Mouse (Mus musculus) lung, embryonic 14.5 days (tissue): ENCODE measurements around the gene Urad. TPM values are rescaled to one million over a fixed set of nuclear protein-coding genes. Genes with fewer than 3 reads are reported as not detected.
A peak's percentile ranks its signal among the peaks of the same experiment; 100 is the strongest.

Experiments used
- ATAC-seq: fragments of 200-750 bp; cut with Nextera tagmentation; 2 replicates; pipeline ENCODE4 v1.8.0; 2017; ENCODE audit warnings: mild to moderate bottlenecking, moderate TSS enrichment, moderate library complexity; ENCODE audit not compliant: insufficient read depth
- DNase-seq: peaks from one replicate; pipeline ENCODE4 v3.0.0-alpha.2; 2015
- H3K27ac ChIP-seq: fragments of 300-500 bp; sonication (generic); 2 replicates; pipeline ENCODE4 v1.5.1; 2014; ENCODE audit warnings: low read depth, mild to moderate bottlenecking, moderate library complexity
- H3K27me3 ChIP-seq: fragments of 300-500 bp; sonication (generic); 2 replicates; pipeline ENCODE4 v1.6.1; 2014; ENCODE audit warnings: low read length, control low read depth; ENCODE audit not compliant: insufficient read depth
- H3K36me3 ChIP-seq: fragments of 300-500 bp; sonication (generic); 2 replicates; pipeline ENCODE4 v1.6.1; 2014; ENCODE audit warnings: control low read depth; ENCODE audit not compliant: insufficient read depth
- H3K4me1 ChIP-seq: fragments of 300-500 bp; sonication (generic); 2 replicates; pipeline ENCODE4 v1.6.1; 2014; ENCODE audit warnings: antibody characterized with exemption, control low read depth; ENCODE audit not compliant: insufficient read depth
- H3K4me2 ChIP-seq: fragments of 300-500 bp; sonication (generic); 2 replicates; pipeline ENCODE4 v1.6.1; 2014; ENCODE audit warnings: mild to moderate bottlenecking
- H3K4me3 ChIP-seq: fragments of 300-500 bp; sonication (generic); 2 replicates; pipeline ENCODE4 v1.5.1; 2014; ENCODE audit warnings: low read depth, low read length
- H3K9ac ChIP-seq: fragments of 300-500 bp; sonication (generic); 2 replicates; pipeline ENCODE4 v1.6.1; 2014
- H3K9me3 ChIP-seq: fragments of 300-500 bp; sonication (generic); 2 replicates; pipeline ENCODE4 v1.6.1; 2016; ENCODE audit warnings: low read depth, low read length, control low read depth
- CTCF ChIP-seq: IDR thresholded peaks from 2 replicates; pipeline ENCODE4 v1.5.1; 2016; ENCODE audit warnings: antibody characterized with exemption, low read depth
- WGBS: fragments of 180-500 bp; shearing (Covaris S2); extraction: QIAGEN DNeasy Blood & Tissue Kit; methylation state at CpG from one replicate; pipeline ENCODE4 v1.1.7; 2014; 5-methylcytosine and 5-hydroxymethylcytosine counted together
- polyA plus RNA-seq: library from polyadenylated mRNA; unstranded; fragments of >200 nt; fragmentation: Nextera tagmentation; extraction: Ambion mirVana; gene quantifications from 2 replicates; pipeline ENCODE4 v1.2.1, GENCODE M21; 2014

The Urad gene
- polyA plus RNA-seq, 1 experiment from 2014 or later = not detected

GRCm38 (mm10) chr5:147305856-147306637, 16.2 kb downstream of the Urad start:
- no peak overlapping the region for H3K27ac ChIP-seq

DNA sequence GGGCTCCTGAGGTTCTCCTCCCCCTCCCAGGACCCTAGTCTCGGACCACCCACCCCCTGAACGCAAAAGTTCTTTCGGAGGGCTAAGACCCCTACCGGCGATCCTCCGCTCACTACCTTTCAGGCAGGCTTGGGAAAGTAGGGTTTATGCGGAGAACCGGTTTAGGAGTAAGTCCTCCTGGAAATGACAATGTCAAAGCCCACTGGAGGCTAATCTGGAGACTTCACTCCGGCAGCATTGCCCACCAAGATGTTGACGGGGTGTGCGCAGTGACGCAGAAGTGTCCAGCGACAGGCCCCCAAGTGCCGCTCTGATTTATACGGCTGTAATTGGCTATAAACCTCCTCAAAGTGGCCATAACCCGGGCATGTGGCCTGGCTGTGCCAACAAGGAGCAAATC, 17.1 kb downstream of the Urad start:
- no peak overlapping the region for H3K27ac ChIP-seq
- no peaks in the 10 kb centered on the region for H3K36me3 ChIP-seq
- TF ChIP-seq CTCF = no peak
- H3K9me3 ChIP-seq = no peaks in the 10 kb centered on the region
- H3K27me3 ChIP-seq = peaks cover 100% of the 10 kb centered on the region
- H3K9ac ChIP-seq = no peak overlapping the region
- no peak overlapping the region for H3K4me2 ChIP-seq
- no peak overlapping the region for H3K4me3 ChIP-seq
- H3K4me1 ChIP-seq = no peaks in the 10 kb centered on the region
- under 1% methylated on average over 16 of the region's 16 CpGs for WGBS
- DNase-seq = no peak
- no peak for ATAC-seq

More at GRCm38 (mm10) chr5:147305856-147306637, 16.2 kb downstream of the Urad start:
- peak overlapping the region; percentile 8; the same call in 1 of the 2 replicates for H3K4me3 ChIP-seq
- H3K36me3 ChIP-seq = no peaks in the 10 kb centered on the region
- H3K4me1 ChIP-seq = no peaks in the 10 kb centered on the region
- H3K9ac ChIP-seq = no peak overlapping the region
- peaks cover 100% of the 10 kb centered on the region for H3K27me3 ChIP-seq
- H3K4me2 ChIP-seq = peak overlapping the region; percentile 32
- DNase-seq (no peak), ATAC-seq (no peak)
- WGBS = under 1% methylated on average over 57 of the region's 58 CpGs
- no peak for TF ChIP-seq CTCF
- H3K9me3 ChIP-seq = no peaks in the 10 kb centered on the region

DNA sequence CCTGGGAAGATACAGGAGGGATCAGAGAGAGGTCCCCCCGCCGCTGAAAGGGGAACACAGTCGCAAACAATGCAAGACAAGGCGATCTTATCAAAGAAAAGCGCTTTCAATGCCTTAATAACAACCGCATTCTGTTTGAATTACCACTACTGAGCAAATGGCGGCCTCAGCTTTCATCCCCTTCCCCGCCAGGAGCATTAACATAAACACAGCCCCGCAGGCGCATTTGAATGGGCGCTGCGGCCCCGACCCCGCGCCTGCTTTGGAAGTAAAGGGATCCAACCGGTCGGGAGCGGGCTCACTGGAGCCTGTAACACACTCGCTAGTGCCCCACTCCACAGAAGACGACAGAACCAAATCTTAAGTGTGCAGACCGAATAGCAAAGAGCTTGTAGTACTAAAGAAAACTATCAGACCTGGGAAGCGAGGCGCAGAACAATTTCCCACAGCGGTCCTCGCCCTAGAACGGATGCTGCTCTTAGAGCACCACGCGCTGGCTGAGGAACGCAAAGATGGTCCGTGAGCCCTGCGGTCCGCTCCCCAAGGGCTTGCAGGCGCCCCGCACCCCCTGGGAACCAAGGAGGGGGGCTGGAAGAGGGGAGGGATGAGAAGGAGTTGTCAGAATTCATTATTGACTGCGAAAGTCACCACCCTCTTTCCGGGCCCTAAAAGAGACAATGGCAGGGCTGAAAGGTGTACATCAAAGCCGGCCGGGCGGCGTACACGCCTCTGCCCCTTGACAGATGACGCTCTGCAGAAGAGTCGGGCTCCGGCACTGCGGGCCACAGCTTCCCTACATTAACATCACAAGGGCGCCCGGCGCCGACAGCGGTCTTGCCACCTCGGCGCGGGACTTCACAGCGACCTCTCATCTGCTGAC, 17.7 kb downstream of the Urad start:
- H3K27ac ChIP-seq = no peak overlapping the region
- ATAC-seq (no peak), DNase-seq (no peak)
- TF ChIP-seq CTCF = no peak
- H3K27me3 ChIP-seq = peaks cover 100% of the 10 kb centered on the region
- under 1% methylated on average over 52 of the region's 54 CpGs for WGBS
- no peak overlapping the region for H3K4me2 ChIP-seq
- H3K9me3 ChIP-seq = no peaks in the 10 kb centered on the region
- H3K4me1 ChIP-seq = no peaks in the 10 kb centered on the region
- no peaks in the 10 kb centered on the region for H3K36me3 ChIP-seq
- H3K4me3 ChIP-seq = no peak overlapping the region
- no peak overlapping the region for H3K9ac ChIP-seq

DNA sequence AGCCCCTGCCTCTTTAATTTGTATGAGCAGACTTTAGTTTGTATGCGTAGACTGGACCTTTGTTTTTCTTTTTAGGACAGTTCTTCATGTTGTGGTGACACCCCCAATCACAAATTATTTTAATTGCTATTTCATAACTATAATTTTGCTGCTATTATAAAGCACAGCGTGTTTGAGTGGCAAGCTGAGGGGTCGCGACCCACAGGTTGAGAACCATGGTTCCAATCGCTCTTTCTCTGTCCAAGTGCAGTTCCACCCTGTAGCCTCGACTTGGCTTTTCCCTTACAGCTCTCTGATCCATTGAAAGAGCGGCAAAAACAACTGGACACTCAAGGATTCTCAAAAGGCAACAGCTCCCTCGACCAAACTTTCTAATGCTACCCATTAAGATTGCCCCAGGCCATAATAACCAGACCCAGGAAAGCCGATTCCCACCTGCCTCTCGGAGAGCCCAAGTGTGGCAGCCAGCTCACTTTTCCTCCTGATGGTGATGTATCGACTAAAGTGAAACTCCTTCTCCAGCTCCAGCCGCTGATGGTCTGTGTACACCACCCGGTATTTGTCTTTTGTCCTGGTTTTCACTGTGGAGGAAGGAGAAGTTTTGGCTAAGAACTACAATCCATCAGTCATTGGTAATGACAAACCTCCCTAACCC, 19.4 kb downstream of the Urad start:
- TF ChIP-seq CTCF = no peak
- no peak overlapping the region for H3K4me2 ChIP-seq
- 0 out of 2 replicates have a peak, but pooled peaks cover 3% of the 10 kb centered on the region for H3K4me1 ChIP-seq
- H3K27ac ChIP-seq = no peak overlapping the region
- H3K9ac ChIP-seq = no peak overlapping the region
- peaks cover 100% of the 10 kb centered on the region for H3K27me3 ChIP-seq
- no peaks in the 10 kb centered on the region for H3K9me3 ChIP-seq
- no peaks in the 10 kb centered on the region for H3K36me3 ChIP-seq
- ATAC-seq (no peak), DNase-seq (no peak)
- no peak overlapping the region for H3K4me3 ChIP-seq
- whole genome bisulfite sequencing = 5% methylated on average over 13 of the region's 13 CpGs

- Histone ChIP-seq H3K9ac (no peak overlapping the region), H3K27ac (no peak overlapping the region), H3K9me3 (no peaks in the 10 kb centered on the region), H3K4me2 (no peak overlapping the region), H3K27me3 (peaks cover 99% of the 10 kb centered on the region), H3K4me1 (0 out of 2 replicates have a peak, but pooled peaks cover 3% of the 10 kb centered on the region), H3K36me3 (no peaks in the 10 kb centered on the region), H3K4me3 (no peak overlapping the region)
- ATAC-seq (no peak), DNase-seq (no peak)
- TF ChIP-seq CTCF = no peak
- 5% methylated on average over 8 of the region's 8 CpGs for WGBS
Measured at GRCm38 (mm10) chr5:147302141-147302540, 20.1 kb downstream of the Urad start.

GRCm38 (mm10) chr5:147301781-147302070, 20.5 kb downstream of the Urad start:
- no peak for ATAC-seq
- H3K27me3 ChIP-seq = peaks cover 99% of the 10 kb centered on the region
- 0 out of 2 replicates have a peak, but pooled peaks cover 3% of the 10 kb centered on the region for H3K4me1 ChIP-seq
- H3K9me3 ChIP-seq = no peaks in the 10 kb centered on the region
- H3K4me3 ChIP-seq = no peak overlapping the region
- WGBS = 2% methylated on average over 10 of the region's 10 CpGs
- no peak overlapping the region for H3K27ac ChIP-seq
- H3K4me2 ChIP-seq = no peak overlapping the region
- DNase-seq = no peak
- no peak overlapping the region for H3K9ac ChIP-seq
- H3K36me3 ChIP-seq = no peaks in the 10 kb centered on the region
- no peak for TF ChIP-seq CTCF
